ENCODE assay signal across 10 mouse cellular contexts in genomic region chr4:45967479-45968341, GRCm38 (mm10). TPM values are rescaled to one million over a fixed set of nuclear protein-coding genes. Genes with fewer than 3 reads are reported as not detected.
DNase-seq lines count a peak whose midpoint lies in the region; ATAC-seq lines count a peak whose summit lies in the region.
"Had no signal": no experiment of that assay in that cellular context is flagged by ENCODE, and none has a peak within 500 bp of the region (broad histone marks: within the 10 kb centered on the region; RNA-seq: fewer than 3 reads in every experiment).

No protein-coding gene starts in this region.

- H3K4me2 ChIP-seq in forebrain, embryonic 12.5 days: 0 out of 2 replicates have a peak overlapping the region, but pooled peaks have one; percentile 1
- H3K4me2 ChIP-seq in kidney, embryonic 15.5 days: 0 out of 2 replicates have a peak overlapping the region, but pooled peaks have one; percentile 1
- H3K4me2 ChIP-seq: neural tube, embryonic 13.5 days had no signal

- 12% methylated on average over 9 of the region's 9 CpGs for whole genome bisulfite sequencing in forebrain, embryonic 12.5 days
- 55% methylated on average over 9 of the region's 9 CpGs for WGBS in kidney, embryonic 15.5 days

- no peaks in the 10 kb centered on the region for H3K36me3 ChIP-seq in forebrain, embryonic 12.5 days (replicated peaks)
- H3K36me3 ChIP-seq in kidney, embryonic 15.5 days: no peaks in the 10 kb centered on the region
- H3K36me3 ChIP-seq: neural tube, embryonic 13.5 days had no signal

- 0 out of 2 replicates have a peak, but pooled peaks have one; percentile 17 for ATAC-seq in forebrain, embryonic 12.5 days (ENCODE audit: low FRiP score)
- ATAC-seq in kidney, embryonic 15.5 days (replicated peaks; ENCODE audit: low FRiP score): 0 out of 2 replicates have a peak, but pooled peaks have one; percentile 6
- no peak for ATAC-seq in frontal cortex, adult (ENCODE audit: low TSS enrichment)

- peaks cover 23% of the 10 kb centered on the region for H3K27me3 ChIP-seq in forebrain, embryonic 12.5 days
- peaks cover 11% of the 10 kb centered on the region; the same call in 1 of the 2 replicates for H3K27me3 ChIP-seq in kidney, embryonic 15.5 days

- no peak overlapping the region for H3K9ac ChIP-seq in forebrain, embryonic 12.5 days
- no peak overlapping the region for H3K9ac ChIP-seq in kidney, embryonic 15.5 days
- H3K9ac ChIP-seq: neural tube, embryonic 13.5 days had no signal

- 0 out of 2 replicates have a peak overlapping the region, but pooled peaks have one; percentile 27 for H3K27ac ChIP-seq in forebrain, embryonic 12.5 days
- peak overlapping the region; percentile 84 for H3K27ac ChIP-seq in kidney, embryonic 15.5 days
- H3K27ac ChIP-seq: neural tube, embryonic 13.5 days had no signal

- peak; percentile 14 for DNase-seq in kidney, adult 11 months
- DNase-seq in kidney, postnatal 10 days: no peak
- peak; percentile 61 for DNase-seq in retina, postnatal 7 days (ENCODE audit: low read depth, low spot score)
- no peak for DNase-seq in ovary, postnatal 36 days (ENCODE audit: low spot score)
- no peak for DNase-seq in spleen, adult 18-20 months
- DNase-seq: thymus, postnatal 36 days had no signal

- H3K4me3 ChIP-seq in forebrain, embryonic 12.5 days (replicated peaks): no peak overlapping the region
- no peak overlapping the region for H3K4me3 ChIP-seq in kidney, embryonic 15.5 days (replicated peaks)
- H3K4me3 ChIP-seq: neural tube, embryonic 13.5 days had no signal

- H3K9me3 ChIP-seq in forebrain, embryonic 12.5 days: no peaks in the 10 kb centered on the region
- no peaks in the 10 kb centered on the region for H3K9me3 ChIP-seq in kidney, embryonic 15.5 days (replicated peaks)
- H3K9me3 ChIP-seq: neural tube, embryonic 13.5 days had no signal

- H3K4me1 ChIP-seq in forebrain, embryonic 12.5 days: peaks cover 30% of the 10 kb centered on the region
- peaks cover 48% of the 10 kb centered on the region for H3K4me1 ChIP-seq in kidney, embryonic 15.5 days

RNA-seq across cellular contexts. Expression of gene Tdrd7, which starts 2.6 kb away (rescaled TPM):
- 12.2 and 14.3 TPM in 2 replicates for polyA plus RNA-seq in forebrain, embryonic 12.5 days (2016; fragmentation: Nextera tagmentation; extraction: Ambion mirVana)
- polyA plus RNA-seq in kidney, embryonic 15.5 days (2015; fragmentation: Nextera tagmentation; extraction: Ambion mirVana): 17.7 and 19.3 TPM in 2 replicates

Comparison
In these comparisons a context has a peak if more than half of its experiments do, and no peak if none do; other contexts are left out.
1. DNase-seq: peak in kidney, adult 11 months (single experiment) and retina, postnatal 7 days (single experiment); none in kidney, postnatal 10 days (single experiment), ovary, postnatal 36 days (single experiment) and spleen, adult 18-20 months (0 of 2).